Mouse (Mus musculus) G1E (cell line): Measurements from ENCODE around the gene Agfg2. TPM values are rescaled to one million over a fixed set of nuclear protein-coding genes. Genes with fewer than 3 reads are reported as not detected.

Source experiments
- ATAC-seq: 2 replicates; pipeline ENCODE4 v1.8.0; 2016; ENCODE audit warnings: mild to moderate bottlenecking; ENCODE audit not compliant: insufficient number of reproducible peaks, poor library complexity, low FRiP score, severe bottlenecking; ENCODE audit errors: extremely low read depth
- DNase-seq: peaks from one replicate; pipeline ENCODE4 v3.0.0; 2012; ENCODE audit warnings: low spot score
- H3K27me3 ChIP-seq: 2 replicates; pipeline ENCODE4 v1.6.1; 2012; ENCODE audit warnings: mild to moderate bottlenecking, low read length, inconsistent platforms; ENCODE audit not compliant: insufficient read depth
- H3K36me3 ChIP-seq: replicated peaks from 2 replicates; pipeline ENCODE3; 2012; ENCODE audit warnings: mild to moderate bottlenecking, inconsistent platforms
- H3K4me1 ChIP-seq: 2 replicates; pipeline ENCODE4 v1.6.1; 2012; ENCODE audit warnings: low read depth, low read length, inconsistent platforms, mixed read lengths; ENCODE audit not compliant: insufficient read depth
- H3K4me3 ChIP-seq: 2 replicates; pipeline ENCODE4 v1.5.1; 2012; ENCODE audit warnings: low read depth, mild to moderate bottlenecking, inconsistent platforms, low read length, moderate library complexity, mixed read lengths
- H3K9me3 ChIP-seq: replicated peaks from 2 replicates; pipeline ENCODE4 v1.6.1; 2012; ENCODE audit warnings: inconsistent platforms
- CTCF ChIP-seq: IDR thresholded peaks from 2 replicates; pipeline ENCODE4 v1.5.1; 2012; ENCODE audit warnings: low read depth, low read length, inconsistent platforms, mixed read lengths
- GATA1 ChIP-seq: IDR thresholded peaks from 2 replicates; pipeline ENCODE4 v1.6.1; 2012; ENCODE audit warnings: borderline replicate concordance, low read length, inconsistent platforms, mixed read lengths
- GATA2 ChIP-seq: IDR thresholded peaks from 2 replicates; pipeline ENCODE4 v1.6.1; 2012; ENCODE audit warnings: low read depth, low read length, inconsistent platforms, borderline replicate concordance
- POLR2AphosphoS5 ChIP-seq: IDR thresholded peaks from 2 replicates; pipeline ENCODE4 v1.6.1; 2012; ENCODE audit warnings: low read depth, low read length, inconsistent platforms; ENCODE audit not compliant: insufficient replicate concordance
- TAL1 ChIP-seq: conservative IDR thresholded peaks from 2 replicates; pipeline ENCODE4 v1.6.1; 2012; ENCODE audit warnings: low read depth, low read length, inconsistent platforms, mixed read lengths
- polyA plus RNA-seq: library from polyadenylated mRNA; stranded (reverse); fragments of >175 nt; gene quantifications from 2 replicates; pipeline ENCODE4 v1.2.3, GENCODE M21; 2012
- total RNA-seq, 2 experiments: library from RNA; stranded (forward) in 1 of 2; stranded (reverse) in 1 of 2; fragments of 200-1000 nt in 1 of 2; fragments of >200 nt in 1 of 2; fragmentation: Nextera tagmentation in 1 of 2; gene quantifications; 2 replicates each; pipeline ENCODE4 v1.2.3; 2014 to 2017

Gene Agfg2
- total and polyA plus RNA-seq, 3 experiments, result 26.1 to 102 (median 47.1) TPM

- Histone ChIP-seq H3K36me3 (no peaks in the 10 kb centered on the region), H3K4me3 (no peak overlapping the region), H3K27me3 (peaks cover 31% of the 10 kb centered on the region), H3K9me3 (no peaks in the 10 kb centered on the region), H3K4me1 (peaks cover 22% of the 10 kb centered on the region)
- ATAC-seq, result no peak
- TF ChIP-seq TAL1, result no peak
- no peak for TF ChIP-seq GATA1
- TF ChIP-seq POLR2AphosphoS5, result no peak
- no peak for TF ChIP-seq GATA2
- TF ChIP-seq CTCF, result no peak
- DNase-seq, result no peak
Measured at GRCm38 (mm10) chr5:137718020-137718790, 33.7 kb upstream of the Agfg2 start.

- H3K9me3 ChIP-seq, result no peaks in the 10 kb centered on the region
- H3K4me1 ChIP-seq, result peaks cover 20% of the 10 kb centered on the region
- no peaks in the 10 kb centered on the region for H3K36me3 ChIP-seq
- DNase-seq, result no peak
- TF ChIP-seq TAL1 (no peak), POLR2AphosphoS5 (no peak), GATA1 (no peak), CTCF (no peak), GATA2 (no peak)
- H3K4me3 ChIP-seq, result no peak overlapping the region
- no peak for ATAC-seq
- peaks cover 27% of the 10 kb centered on the region for H3K27me3 ChIP-seq
Measured at GRCm38 (mm10) chr5:137715685-137716084, 31.2 kb upstream of the Agfg2 start.

DNA sequence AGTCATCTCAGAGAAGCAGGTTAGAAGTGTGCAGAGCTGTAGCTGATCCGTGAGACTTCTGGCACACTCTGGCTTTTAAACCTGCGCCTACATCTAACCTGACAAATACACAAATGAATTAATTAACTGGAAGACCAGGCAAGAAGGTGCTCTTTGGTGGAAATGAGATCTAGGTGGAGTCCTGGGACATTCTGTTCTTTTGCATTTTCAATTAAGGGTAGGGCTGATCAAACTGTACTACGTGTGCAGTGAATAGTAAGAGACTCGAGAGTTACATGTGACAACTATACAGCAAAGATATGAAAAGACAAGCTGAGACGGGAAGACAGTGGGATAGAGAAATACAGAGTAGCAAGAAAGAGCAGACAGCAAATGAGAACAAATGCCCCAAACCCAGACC, 28.9 kb upstream of the Agfg2 start:
- Histone ChIP-seq H3K27me3 (peaks cover 22% of the 10 kb centered on the region), H3K4me3 (no peak overlapping the region), H3K36me3 (no peaks in the 10 kb centered on the region), H3K9me3 (no peaks in the 10 kb centered on the region), H3K4me1 (peaks cover 4% of the 10 kb centered on the region)
- no peak for TF ChIP-seq POLR2AphosphoS5
- TF ChIP-seq GATA2, result no peak
- no peak for TF ChIP-seq CTCF
- TF ChIP-seq TAL1, result no peak
- no peak for TF ChIP-seq GATA1
- DNase-seq (no peak), ATAC-seq (no peak)

DNA sequence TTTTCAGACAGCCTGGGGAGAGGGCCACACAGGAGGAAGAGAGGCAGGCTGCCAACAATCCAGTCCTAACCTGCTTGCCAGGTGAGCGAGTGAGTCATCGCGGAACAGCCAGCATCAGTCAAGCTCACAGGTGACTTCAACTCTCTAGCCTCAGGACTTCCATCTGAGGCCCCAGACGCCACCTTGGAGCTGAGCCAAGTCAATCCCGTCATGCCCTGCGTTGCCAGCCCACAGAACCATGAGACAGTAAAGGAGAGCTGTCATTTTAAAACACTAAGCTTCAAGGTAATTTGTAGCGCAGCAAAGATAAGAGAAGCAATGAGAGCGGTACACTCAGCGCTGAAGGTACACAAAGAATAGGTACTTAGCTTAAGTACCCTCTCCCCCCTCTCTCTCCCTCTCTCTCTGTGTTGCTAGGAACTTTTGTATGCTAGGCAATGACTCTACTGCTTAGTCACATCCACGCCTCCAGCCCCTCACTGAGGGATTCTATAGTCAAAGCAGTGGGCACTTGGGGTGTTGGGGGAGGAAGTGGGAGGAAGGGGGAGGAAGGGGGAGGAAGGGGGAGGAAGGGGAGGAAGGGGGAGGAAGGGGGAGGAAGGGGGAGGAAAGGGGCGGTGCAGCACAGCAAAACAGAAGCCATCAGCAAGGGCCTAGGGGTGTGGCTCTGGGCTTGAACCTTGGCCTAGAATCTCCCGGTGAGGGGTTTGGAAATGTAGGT, 22.5 kb upstream of the Agfg2 start:
- peaks cover 7% of the 10 kb centered on the region; the same call in 1 of the 2 replicates for H3K27me3 ChIP-seq
- no peaks in the 10 kb centered on the region for H3K36me3 ChIP-seq
- DNase-seq (peak; percentile 47), ATAC-seq (no peak)
- TF ChIP-seq GATA2, result no peak
- no peaks in the 10 kb centered on the region for H3K9me3 ChIP-seq
- no peak overlapping the region for H3K4me3 ChIP-seq
- H3K4me1 ChIP-seq, result peaks cover 18% of the 10 kb centered on the region

DNA sequence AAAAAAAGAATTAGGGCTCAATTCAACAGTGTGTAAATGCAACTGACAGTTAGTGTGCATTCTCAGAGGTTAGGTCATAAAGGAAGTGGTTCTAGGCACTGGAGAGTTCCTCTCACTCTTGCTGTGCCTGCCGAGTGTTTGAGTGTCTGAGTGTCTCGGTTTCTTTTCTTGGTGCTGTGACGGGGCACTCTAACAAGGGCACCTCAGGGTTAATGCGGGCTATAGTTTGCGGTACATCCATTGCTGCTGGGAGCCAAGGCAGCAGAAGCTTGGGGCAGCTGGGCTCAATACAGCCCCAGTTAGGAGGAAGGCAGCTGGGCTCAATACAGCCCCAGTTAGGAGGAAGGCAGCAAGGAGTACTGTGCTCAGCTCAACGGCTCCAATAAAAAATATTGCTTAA, 20.7 kb upstream of the Agfg2 start:
- H3K9me3 ChIP-seq, result no peaks in the 10 kb centered on the region
- no peak overlapping the region for H3K4me3 ChIP-seq
- DNase-seq, result no peak
- peaks cover 21% of the 10 kb centered on the region for H3K4me1 ChIP-seq
- no peak for ATAC-seq
- peaks cover 7% of the 10 kb centered on the region; the same call in 1 of the 2 replicates for H3K27me3 ChIP-seq
- TF ChIP-seq TAL1, result no peak
- no peak for TF ChIP-seq POLR2AphosphoS5
- TF ChIP-seq CTCF, result no peak
- TF ChIP-seq GATA2, result no peak
- TF ChIP-seq GATA1, result no peak
- no peaks in the 10 kb centered on the region for H3K36me3 ChIP-seq

DNA sequence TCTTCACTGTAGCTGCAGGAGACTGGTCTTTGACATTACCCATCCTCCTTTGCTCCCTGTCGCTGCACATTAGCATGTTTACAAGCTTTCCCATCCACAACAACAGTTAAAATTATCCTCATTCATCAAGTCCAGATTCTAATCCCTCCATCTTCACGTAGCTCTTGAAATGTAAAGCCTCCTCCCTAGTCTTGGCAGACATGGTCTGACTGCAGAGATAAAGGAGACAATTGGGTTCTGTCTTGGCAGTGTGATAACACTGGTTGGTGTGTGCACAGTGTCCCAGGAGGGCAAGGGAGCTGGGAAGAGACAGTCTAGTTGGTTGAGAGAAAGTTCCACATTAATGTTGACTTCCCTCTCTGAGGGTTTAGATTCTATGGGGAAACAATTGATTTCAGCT, 15.3 kb upstream of the Agfg2 start:
- Histone ChIP-seq H3K36me3 (no peaks in the 10 kb centered on the region), H3K27me3 (peaks cover 5% of the 10 kb centered on the region; the same call in 1 of the 2 replicates), H3K4me1 (peaks cover 24% of the 10 kb centered on the region), H3K9me3 (no peaks in the 10 kb centered on the region), H3K4me3 (no peak overlapping the region)
- no peak for TF ChIP-seq TAL1
- TF ChIP-seq CTCF, result no peak
- no peak for TF ChIP-seq POLR2AphosphoS5
- no peak for TF ChIP-seq GATA1
- no peak for TF ChIP-seq GATA2
- 0 out of 2 replicates have a peak, but pooled peaks have one; percentile 15 for ATAC-seq
- peak; percentile 7 for DNase-seq

DNA sequence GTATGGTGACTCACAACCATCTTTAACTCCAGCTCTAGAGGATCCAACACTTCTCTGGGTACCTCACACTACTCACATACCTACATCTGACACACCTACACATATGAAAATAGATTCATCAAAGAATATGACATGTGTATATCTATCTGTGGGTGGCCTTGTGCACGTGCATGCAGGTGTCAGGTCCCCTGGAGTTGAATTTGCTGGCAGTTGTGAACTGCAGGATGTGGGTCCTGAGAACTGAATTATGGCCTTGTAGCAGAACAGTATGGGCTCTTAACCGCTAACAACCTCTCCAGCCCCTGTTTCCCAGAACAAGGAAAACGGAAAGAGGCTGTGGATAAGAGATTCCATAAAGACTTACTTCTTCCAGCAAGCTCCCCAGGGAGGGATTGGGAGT, 14.6 kb upstream of the Agfg2 start:
- H3K36me3 ChIP-seq, result no peaks in the 10 kb centered on the region
- ATAC-seq (no peak), DNase-seq (no peak)
- no peaks in the 10 kb centered on the region for H3K9me3 ChIP-seq
- TF ChIP-seq TAL1 (no peak), GATA1 (no peak), CTCF (no peak), POLR2AphosphoS5 (no peak), GATA2 (no peak)
- H3K4me3 ChIP-seq, result no peak overlapping the region
- peaks cover 5% of the 10 kb centered on the region; the same call in 1 of the 2 replicates for H3K27me3 ChIP-seq
- H3K4me1 ChIP-seq, result peaks cover 24% of the 10 kb centered on the region
